Mouse (Mus musculus) Patski (cell line): ENCODE measurements at regions not wholly inside any gene's neighbourhood (a gene's known extent, or its start where the extent isn't known, plus 50 kb on each side); places are given as distances from the start of the nearest gene placed in this dataset.
A peak's percentile ranks its signal among the peaks of the same experiment; 100 is the strongest.

Source experiments
- ATAC-seq: fragments of 100-300 bp; one replicate; pipeline ENCODE4 v1.8.0; 2021
- CTCF ChIA-PET: fragments of 350-600 bp; sonication (Branson Sonifier 250); formaldehyde crosslinking; loops from one replicate; lab custom pipeline; 2022; ENCODE audit warnings: inconsistent platforms; lab: Charles Lee
- POLR2A ChIA-PET: fragments of 350-600 bp; sonication (Branson Sonifier 250); formaldehyde crosslinking; loops from one replicate; lab custom pipeline; 2022; ENCODE audit warnings: antibody characterized with exemption, inconsistent platforms; lab: Charles Lee
- DNase-seq: peaks from one replicate; pipeline ENCODE4 v3.0.0-alpha.2; 2011; ENCODE audit warnings: low read depth, low spot score
- H3K27me3 ChIP-seq: fragments of 371-371 bp; one replicate; pipeline ENCODE4 v1.5.1; 2021
- CTCF ChIP-seq: fragments of 100-300 bp; IDR thresholded peaks from one replicate; pipeline ENCODE4 v1.5.1; 2021
- in situ Hi-C: fragments of 300-500 bp; cut with MboI; formaldehyde crosslinking; loops from 3 replicates; pipeline ENCODE4 v1.11.1; 2018; ENCODE audit warnings: low pct_unique_long_range_greater_than_20kb, mixed read lengths

DNA sequence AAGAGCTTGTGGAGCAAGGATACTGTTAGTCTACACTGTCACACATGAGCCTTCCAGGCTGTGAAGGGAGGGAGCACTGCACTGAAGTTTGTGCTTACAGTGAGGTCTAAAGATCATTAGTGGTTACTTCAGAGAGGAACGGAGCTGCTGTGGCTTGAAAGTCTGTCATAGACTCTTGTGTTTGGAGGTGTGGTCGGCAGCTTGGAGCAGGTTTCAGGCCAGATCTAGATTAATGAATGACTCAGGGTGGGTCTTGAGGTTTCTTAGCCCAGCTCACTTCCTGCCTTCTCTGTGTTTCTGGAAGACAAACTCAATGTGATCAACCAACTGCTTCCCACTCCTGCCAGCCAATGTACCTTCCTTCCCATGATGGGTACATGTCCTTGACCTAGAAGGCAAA, 242.9 kb upstream of the 1700056E22Rik start:
- ATAC-seq (no peak), DNase-seq (no peak)
- ChIA-PET POLR2A (no interaction called here), CTCF (interaction anchor here (1.0 kb wide), 1 partner anchor 14 kb away, joined by 3 read pairs; no protein-coding TSS in a partner anchor)
- in situ Hi-C loops: no loop called here
- peaks cover 11% of the 10 kb centered on the region for H3K27me3 ChIP-seq
- no peak for TF ChIP-seq CTCF

DNA sequence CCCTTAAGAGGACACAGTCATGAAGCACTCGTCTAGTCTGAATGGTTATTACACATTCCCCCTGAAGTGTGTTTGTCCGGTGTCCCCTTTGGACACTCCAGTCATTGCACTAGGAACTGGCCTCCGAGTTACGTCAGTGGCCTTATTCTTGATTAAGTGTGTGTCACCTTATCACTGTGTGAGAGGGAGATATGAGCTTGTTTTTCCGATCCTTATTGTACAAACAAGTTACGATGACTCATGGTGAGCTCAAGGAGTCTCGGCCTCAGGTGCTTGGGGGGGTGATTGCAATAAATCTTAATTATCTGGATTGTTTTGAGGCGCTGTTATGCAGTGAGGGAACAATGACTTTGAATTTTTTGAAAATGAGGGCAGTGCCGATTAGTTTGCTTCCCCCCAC, 241.8 kb upstream of the 1700056E22Rik start:
- in situ Hi-C loops: no loop called here

GRCm38 (mm10) chr1:184275396-184275795, 241.3 kb upstream of the 1700056E22Rik start:
- in situ Hi-C loops: no loop called here

More for the DNA sequence above, 241.8 kb upstream of the 1700056E22Rik start:
- no peak for TF ChIP-seq CTCF
- CTCF ChIA-PET: no interaction called here
- ATAC-seq: no peak
- peaks cover 5% of the 10 kb centered on the region for H3K27me3 ChIP-seq
- POLR2A ChIA-PET: no interaction called here
- DNase-seq: no peak

DNA sequence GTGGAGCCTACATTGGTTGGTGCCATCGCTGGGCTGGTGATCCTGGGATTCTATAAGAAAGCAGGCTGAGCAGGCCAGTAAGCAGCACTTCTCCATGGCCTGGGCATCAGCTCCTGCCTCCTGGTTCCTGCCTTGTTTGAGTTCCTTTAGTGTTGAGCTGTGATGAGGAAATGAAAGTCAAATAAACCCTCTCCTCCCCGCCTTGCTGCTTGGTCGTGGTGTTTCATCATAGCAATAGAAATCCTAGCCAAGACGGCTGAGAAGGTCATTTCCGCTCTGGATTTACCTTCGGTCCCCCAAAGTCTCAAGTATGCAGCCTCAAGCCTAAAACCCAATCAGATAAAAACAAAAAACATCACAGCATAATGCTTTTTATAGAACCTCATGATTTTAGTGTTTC, 240.6 kb upstream of the 1700056E22Rik start:
- ChIA-PET POLR2A (no interaction called here), CTCF (interaction anchor here (1.6 kb wide), 1 partner anchor 463 kb away, joined by 5 read pairs; no protein-coding TSS in a partner anchor)
- TF ChIP-seq CTCF: no peak
- in situ Hi-C loops: loop anchor here (5.0 kb wide), 1 partner anchor 128 kb away; no protein-coding TSS in a partner anchor
- DNase-seq (no peak), ATAC-seq (no peak)
- no peaks in the 10 kb centered on the region for H3K27me3 ChIP-seq

More at GRCm38 (mm10) chr1:184275396-184275795, 241.3 kb upstream of the 1700056E22Rik start:
- no peak for TF ChIP-seq CTCF
- ChIA-PET POLR2A (no interaction called here), CTCF (no interaction called here)
- peaks cover 3% of the 10 kb centered on the region for H3K27me3 ChIP-seq
- no peak for DNase-seq
- ATAC-seq: no peak

DNA sequence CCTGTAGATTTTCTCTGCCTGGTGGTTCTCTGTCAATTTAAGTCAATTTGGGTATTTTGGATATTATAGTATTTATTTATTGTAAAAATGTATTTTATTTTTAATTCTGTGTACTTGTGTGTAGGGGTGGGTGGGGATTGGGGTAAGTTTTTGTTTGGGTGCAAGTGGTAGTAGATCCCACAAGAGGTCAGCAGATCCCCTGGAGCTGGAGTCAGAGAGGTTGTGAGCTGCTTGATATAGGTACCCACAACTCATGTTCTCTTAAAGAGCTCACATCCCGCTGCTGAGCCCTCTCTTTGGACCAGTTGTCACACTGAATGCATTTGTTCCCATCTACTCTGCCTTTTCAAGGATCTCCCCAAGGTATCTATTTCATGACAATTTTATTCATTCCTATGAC, 239.6 kb upstream of the 1700056E22Rik start:
- no peaks in the 10 kb centered on the region for H3K27me3 ChIP-seq
- peak; percentile 32 for TF ChIP-seq CTCF
- in situ Hi-C loops: loop anchor here (5.0 kb wide), 1 partner anchor 129 kb away; no protein-coding TSS in a partner anchor
- CTCF ChIA-PET: interaction anchor here (1.1 to 1.6 kb wide), 2 partner anchors 9 to 464 kb away, joined by 3 to 5 read pairs; no protein-coding TSS in a partner anchor
- DNase-seq (no peak), ATAC-seq (no peak)
- POLR2A ChIA-PET: no interaction called here

- DNase-seq (no peak), ATAC-seq (peak; percentile 26)
- CTCF ChIA-PET: no interaction called here
- in situ Hi-C loops: loop anchor here (5.0 kb wide), 1 partner anchor 131 kb away; no protein-coding TSS in a partner anchor
- POLR2A ChIA-PET: interaction anchor here (0.6 kb wide), 1 partner anchor 461 kb away, joined by 4 read pairs; the partner anchor contains the start of gene Hlx
- no peak for TF ChIP-seq CTCF
- no peaks in the 10 kb centered on the region for H3K27me3 ChIP-seq
Measured at GRCm38 (mm10) chr1:184271254-184271653, 237.2 kb upstream of the 1700056E22Rik start.

GRCm38 (mm10) chr1:184266051-184266450, 231.9 kb upstream of the 1700056E22Rik start:
- in situ Hi-C loops: loop anchor here (5.0 kb wide), 1 partner anchor 476 kb away; no protein-coding TSS in a partner anchor
- ATAC-seq: no peak
- no peaks in the 10 kb centered on the region for H3K27me3 ChIP-seq
- DNase-seq: no peak
- ChIA-PET CTCF (interaction anchor here (0.9 to 1.9 kb wide), 11 partner anchors 8 to 525 kb away, joined by 3 to 8 read pairs (median 3); no protein-coding TSS in a partner anchor), POLR2A (interaction anchor here (0.5 kb wide), 1 partner anchor 472 kb away, joined by 3 read pairs; no protein-coding TSS in a partner anchor)
- TF ChIP-seq CTCF: peak; percentile 97

DNA sequence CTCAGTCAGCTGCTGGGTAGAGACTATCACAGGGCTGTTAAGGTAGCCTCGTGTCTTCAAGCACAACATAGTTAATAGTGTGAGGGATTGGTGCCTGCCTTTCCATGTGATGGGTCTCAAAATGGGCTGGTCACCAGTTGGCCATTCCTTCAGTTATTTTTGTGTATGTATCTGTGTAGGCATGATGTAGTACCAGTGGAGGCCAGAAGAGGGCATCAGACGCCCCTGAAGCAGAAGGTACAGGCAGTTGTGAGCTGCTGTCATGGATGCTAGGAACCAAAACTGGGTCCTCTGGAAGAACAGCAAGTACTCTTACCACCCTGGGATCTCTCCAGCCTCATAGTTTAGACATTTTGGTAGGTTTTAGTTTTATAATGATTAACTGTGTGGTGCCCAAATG, 228.9 kb upstream of the 1700056E22Rik start:
- ATAC-seq (no peak), DNase-seq (no peak)
- ChIA-PET CTCF (interaction anchor here (1.5 kb wide), 1 partner anchor 481 kb away, joined by 3 read pairs; no protein-coding TSS in a partner anchor), POLR2A (no interaction called here)
- peak; percentile 61 for TF ChIP-seq CTCF
- in situ Hi-C loops: no loop called here
- H3K27me3 ChIP-seq: no peaks in the 10 kb centered on the region

DNA sequence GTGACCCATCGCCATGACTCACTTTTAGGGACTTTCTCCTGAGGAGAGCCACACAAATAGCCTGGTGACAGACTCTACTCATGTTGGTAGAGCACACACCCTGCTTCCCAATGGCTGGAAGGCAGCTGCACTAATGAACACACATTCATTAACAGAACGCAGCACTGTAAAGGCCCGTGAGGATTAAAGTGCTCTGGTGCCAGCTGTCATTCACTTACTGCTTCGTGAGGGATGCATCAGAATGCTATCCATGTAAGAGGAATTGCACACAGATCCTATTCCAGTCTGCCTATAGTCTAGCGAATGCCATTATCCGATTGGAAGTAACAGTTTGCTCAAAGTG, 227.3 kb upstream of the 1700056E22Rik start:
- no peaks in the 10 kb centered on the region for H3K27me3 ChIP-seq
- DNase-seq: no peak
- in situ Hi-C loops: no loop called here
- TF ChIP-seq CTCF: no peak
- CTCF ChIA-PET: no interaction called here
- no peak for ATAC-seq
- POLR2A ChIA-PET: no interaction called here

DNA sequence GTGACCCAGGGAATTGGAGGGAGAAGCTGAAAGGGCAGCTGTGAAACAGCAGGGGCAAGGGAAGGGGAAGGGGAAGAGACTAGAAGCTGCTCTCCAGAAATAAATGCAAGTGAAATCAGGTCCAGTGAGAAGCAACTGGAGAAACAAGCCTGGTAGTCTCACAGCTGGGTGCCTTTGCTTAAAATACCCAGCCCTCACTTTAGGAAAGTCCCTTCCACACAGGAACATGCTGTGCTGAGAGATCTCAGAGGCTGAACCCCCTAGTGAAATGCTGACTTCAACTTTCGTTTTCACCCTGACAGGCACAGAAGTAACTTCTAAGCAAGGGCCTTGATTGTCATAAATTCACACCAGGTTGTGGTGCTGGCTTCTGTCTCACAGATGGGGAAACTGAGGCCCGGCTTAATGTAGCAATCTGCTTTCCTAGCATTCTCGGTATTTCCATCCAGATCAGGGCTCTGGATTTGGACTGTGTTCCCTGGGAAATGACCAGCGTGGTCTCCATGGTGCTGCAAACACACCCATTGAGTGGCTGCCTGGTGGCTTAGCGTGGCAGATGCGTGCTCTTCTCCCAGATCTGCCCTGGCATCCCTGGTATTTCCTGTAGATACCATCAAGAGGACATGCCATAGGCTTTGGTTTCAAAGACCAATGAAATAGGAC, 226.8 kb upstream of the 1700056E22Rik start:
- TF ChIP-seq CTCF: no peak
- DNase-seq: no peak
- ChIA-PET POLR2A (interaction anchor here (0.6 kb wide), 1 partner anchor 600 kb away, joined by 3 read pairs; no protein-coding TSS in a partner anchor), CTCF (no interaction called here)
- ATAC-seq: peak; percentile 26
- in situ Hi-C loops: no loop called here
- H3K27me3 ChIP-seq: no peaks in the 10 kb centered on the region

DNA sequence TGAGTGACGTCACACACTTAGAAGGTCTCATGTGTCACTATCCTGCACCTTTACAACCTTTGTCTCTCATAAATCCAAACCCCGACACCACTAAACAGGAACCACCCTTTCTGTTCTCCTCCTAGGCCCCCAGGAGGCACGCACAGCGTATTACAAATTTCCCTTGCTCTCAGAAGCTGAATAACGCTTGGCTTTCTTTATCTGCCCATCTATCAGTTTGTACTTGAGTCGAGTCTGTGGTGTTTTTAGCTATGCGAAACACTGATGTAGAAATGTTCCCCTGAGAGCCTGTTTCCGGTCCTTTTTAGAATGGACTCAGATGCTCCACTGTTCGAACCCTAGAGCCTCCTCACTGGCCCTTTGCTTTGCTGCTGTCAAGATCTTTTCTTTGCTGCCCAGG, 225.8 kb upstream of the 1700056E22Rik start:
- no peak for TF ChIP-seq CTCF
- DNase-seq: no peak
- no peak for ATAC-seq
- ChIA-PET CTCF (no interaction called here), POLR2A (interaction anchor here (0.6 kb wide), 1 partner anchor 599 kb away, joined by 3 read pairs; no protein-coding TSS in a partner anchor)
- in situ Hi-C loops: no loop called here
- H3K27me3 ChIP-seq: no peaks in the 10 kb centered on the region
